Mouse (Mus musculus): ENCODE measurements around the gene Mitf.

- TF ChIP-seq TAL1 (IDR thresholded peaks at IDR 0.05; ENCODE audit: low read length), result no peak
- no peak for TF ChIP-seq GATA1 (IDR thresholded peaks at IDR 0.05; ENCODE audit: low read length)
These were observed 48.0 kb upstream of the Mitf start for GRCm38 (mm10) chr6:97758884-97759283.
